Mouse (Mus musculus) heart, postnatal 0 days (tissue): ENCODE results near the gene Shisa2. TPM values are rescaled to one million over a fixed set of nuclear protein-coding genes. Genes with fewer than 3 reads are reported as not detected.

Source experiments
- ATAC-seq: fragments of 200-750 bp; cut with Nextera tagmentation; 2 replicates; pipeline ENCODE4 v1.8.0; 2017; ENCODE audit warnings: low read depth, moderate number of reproducible peaks, moderate library complexity; ENCODE audit not compliant: insufficient read depth
- DNase-seq: peaks from one replicate; pipeline ENCODE4 v3.0.0-alpha.2; 2016; ENCODE audit warnings: low spot score
- H3K27ac ChIP-seq: fragments of 300-500 bp; sonication (generic); 2 replicates; pipeline ENCODE4 v1.5.1; 2014; ENCODE audit warnings: low read depth, mild to moderate bottlenecking
- H3K27me3 ChIP-seq: fragments of 300-500 bp; sonication (generic); 2 replicates; pipeline ENCODE4 v1.6.1; 2014; ENCODE audit warnings: low read length, mixed read lengths; ENCODE audit not compliant: control insufficient read depth, insufficient read depth
- H3K36me3 ChIP-seq: fragments of 300-500 bp; sonication (generic); replicated peaks from 2 replicates; pipeline ENCODE4 v1.6.1; 2014; ENCODE audit warnings: low read length, mixed read lengths; ENCODE audit not compliant: control insufficient read depth, insufficient read depth
- H3K4me1 ChIP-seq: fragments of 300-500 bp; sonication (generic); 2 replicates; pipeline ENCODE4 v1.6.1; 2014; ENCODE audit warnings: antibody characterized with exemption; ENCODE audit not compliant: control insufficient read depth, insufficient read depth
- H3K4me2 ChIP-seq: fragments of 300-500 bp; sonication (generic); 2 replicates; pipeline ENCODE4 v1.6.1; 2014; ENCODE audit warnings: low read depth, mild to moderate bottlenecking, low read length, moderate library complexity
- H3K4me3 ChIP-seq: fragments of 300-500 bp; sonication (generic); 2 replicates; pipeline ENCODE4 v1.5.1; 2014; ENCODE audit warnings: low read depth, low read length
- H3K9ac ChIP-seq: fragments of 300-500 bp; sonication (generic); replicated peaks from 2 replicates; pipeline ENCODE4 v1.6.1; 2014; ENCODE audit warnings: low read depth, low read length, mixed read lengths
- H3K9me3 ChIP-seq: fragments of 300-500 bp; sonication (generic); replicated peaks from 2 replicates; pipeline ENCODE4 v1.6.1; 2016; ENCODE audit warnings: low read length; ENCODE audit not compliant: control insufficient read depth
- CTCF ChIP-seq: IDR thresholded peaks from 2 replicates; pipeline ENCODE4 v1.5.1; 2016; ENCODE audit warnings: antibody characterized with exemption, control low read depth, low read depth
- EP300 ChIP-seq: IDR thresholded peaks from 2 replicates; pipeline ENCODE4 v1.6.1; 2016; ENCODE audit warnings: antibody characterized with exemption, low read depth
- WGBS: fragments of 180-500 bp; shearing (Covaris S2); extraction: QIAGEN DNeasy Blood & Tissue Kit; methylation state at CpG from one replicate; pipeline ENCODE4 v1.1.7; 2014; 5-methylcytosine and 5-hydroxymethylcytosine counted together
- polyA plus RNA-seq: library from polyadenylated mRNA; unstranded; fragments of >200 nt; fragmentation: Nextera tagmentation; extraction: Ambion mirVana; gene quantifications from 2 replicates; pipeline ENCODE4 v1.2.1, GENCODE M21; 2015
- total RNA-seq: library from RNA; depleted of rRNA; stranded (reverse); fragments of >200 nt; gene quantifications from 2 replicates; pipeline ENCODE4 v1.2.3, GENCODE M21; 2014; ENCODE audit warnings: low replicate concordance; rRNA removed

The Shisa2 gene
- total and polyA plus RNA-seq, 2 experiments from 2014 or later, result 1.8 to 11.1 TPM

GRCm38 (mm10) chr14:59656591-59656990, 31.5 kb downstream of the Shisa2 start:
- H3K4me3 ChIP-seq, result no peak overlapping the region
- H3K4me2 ChIP-seq, result no peak overlapping the region
- H3K9ac ChIP-seq, result no peak overlapping the region
- TF ChIP-seq EP300, result no peak
- TF ChIP-seq CTCF, result no peak
- no peak for ATAC-seq
- H3K4me1 ChIP-seq, result no peaks in the 10 kb centered on the region
- H3K36me3 ChIP-seq, result no peaks in the 10 kb centered on the region
- H3K27me3 ChIP-seq, result no peaks in the 10 kb centered on the region
- no peak overlapping the region for H3K27ac ChIP-seq
- 54% methylated on average over 6 of the region's 6 CpGs for WGBS
- H3K9me3 ChIP-seq, result no peaks in the 10 kb centered on the region
- DNase-seq, result no peak

- DNase-seq (no peak), ATAC-seq (no peak)
- Histone ChIP-seq H3K27me3 (no peaks in the 10 kb centered on the region), H3K4me2 (no peak overlapping the region), H3K27ac (no peak overlapping the region), H3K4me1 (no peaks in the 10 kb centered on the region), H3K4me3 (no peak overlapping the region), H3K36me3 (no peaks in the 10 kb centered on the region), H3K9me3 (no peaks in the 10 kb centered on the region), H3K9ac (no peak overlapping the region)
- 81% methylated on average over 1 of the region's 1 CpGs for WGBS
- no peak for TF ChIP-seq EP300
- TF ChIP-seq CTCF, result no peak
Measured at GRCm38 (mm10) chr14:59657098-59657497, 32.0 kb downstream of the Shisa2 start.

DNA sequence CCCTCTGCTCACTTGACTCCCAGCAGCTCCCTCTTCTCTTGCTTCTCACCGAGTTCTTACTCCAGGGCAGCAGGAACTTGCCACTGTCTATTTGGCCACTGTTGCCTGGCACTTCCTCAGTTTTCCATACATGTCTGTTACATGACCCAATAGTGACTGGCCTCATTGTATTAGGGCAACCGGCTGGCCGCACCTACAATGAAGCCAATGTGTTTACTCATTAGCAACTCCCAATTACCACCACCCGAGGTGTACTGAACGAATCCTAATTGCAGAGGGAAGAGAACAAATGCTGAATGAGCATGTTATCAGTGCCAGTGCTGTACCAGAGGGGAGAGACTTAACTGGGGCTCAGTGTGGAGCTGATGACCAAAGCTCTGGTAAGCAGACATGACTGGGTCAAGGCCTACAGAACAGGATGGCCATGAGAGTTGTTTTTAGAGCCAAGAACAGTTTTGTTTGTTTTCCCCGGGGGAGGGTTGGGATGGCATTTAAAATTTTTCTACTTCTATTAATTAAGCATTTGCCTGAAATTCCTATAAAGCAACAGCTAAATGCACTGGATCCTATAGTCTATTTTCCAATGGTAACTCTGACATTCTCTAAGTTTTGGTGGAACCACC, 47.9 kb downstream of the Shisa2 start:
- WGBS, result 83% methylated on average over 6 of the region's 6 CpGs
- Histone ChIP-seq H3K4me1 (no peaks in the 10 kb centered on the region), H3K4me3 (no peak overlapping the region), H3K4me2 (no peak overlapping the region), H3K9ac (no peak overlapping the region), H3K9me3 (no peaks in the 10 kb centered on the region), H3K27ac (no peak overlapping the region), H3K27me3 (no peaks in the 10 kb centered on the region), H3K36me3 (no peaks in the 10 kb centered on the region)
- TF ChIP-seq CTCF, result no peak
- TF ChIP-seq EP300, result no peak
- no peak for ATAC-seq
- DNase-seq, result no peak

GRCm38 (mm10) chr14:59674556-59674955, 49.4 kb downstream of the Shisa2 start:
- Histone ChIP-seq H3K9me3 (no peaks in the 10 kb centered on the region), H3K4me2 (no peak overlapping the region), H3K36me3 (no peaks in the 10 kb centered on the region), H3K27me3 (no peaks in the 10 kb centered on the region), H3K4me1 (no peaks in the 10 kb centered on the region), H3K9ac (no peak overlapping the region), H3K4me3 (no peak overlapping the region), H3K27ac (no peak overlapping the region)
- no peak for TF ChIP-seq EP300
- no peak for TF ChIP-seq CTCF
- ATAC-seq (no peak), DNase-seq (no peak)
- WGBS, result 37% methylated on average over 8 of the region's 8 CpGs

GRCm38 (mm10) chr14:59675330-59675729, 50.2 kb downstream of the Shisa2 start:
- no peaks in the 10 kb centered on the region for H3K36me3 ChIP-seq
- no peak for DNase-seq
- H3K9ac ChIP-seq, result no peak overlapping the region
- no peaks in the 10 kb centered on the region for H3K27me3 ChIP-seq
- WGBS, result 66% methylated on average over 4 of the region's 4 CpGs
- no peak overlapping the region for H3K27ac ChIP-seq
- no peaks in the 10 kb centered on the region for H3K4me1 ChIP-seq
- H3K4me2 ChIP-seq, result no peak overlapping the region
- no peak for ATAC-seq
- H3K9me3 ChIP-seq, result no peaks in the 10 kb centered on the region
- no peak for TF ChIP-seq CTCF
- H3K4me3 ChIP-seq, result no peak overlapping the region

- TF ChIP-seq CTCF, result no peak
- TF ChIP-seq EP300, result no peak
- no peak overlapping the region for H3K27ac ChIP-seq
Measured at GRCm38 (mm10) chr14:59677598-59678003, 52.5 kb downstream of the Shisa2 start.

More at GRCm38 (mm10) chr14:59677598-59678003, 52.5 kb downstream of the Shisa2 start:
- H3K27me3 ChIP-seq, result no peaks in the 10 kb centered on the region
- no peaks in the 10 kb centered on the region for H3K9me3 ChIP-seq
- H3K36me3 ChIP-seq, result no peaks in the 10 kb centered on the region
- WGBS, result 49% methylated on average over 7 of the region's 7 CpGs
- ATAC-seq (no peak), DNase-seq (no peak)
- H3K9ac ChIP-seq, result no peak overlapping the region
- H3K4me3 ChIP-seq, result no peak overlapping the region
- no peak overlapping the region for H3K4me2 ChIP-seq
- H3K4me1 ChIP-seq, result no peaks in the 10 kb centered on the region

Other genes with a start within 250 kb of the Shisa2 start
- 0.46 TPM in 1 of 2 replicates, not detected in the other for gene Phf11c, start 229.9 kb upstream of the Shisa2 start, total RNA-seq
- gene Phf11c, start 229.9 kb upstream of the Shisa2 start, polyA plus RNA-seq, result 0.15 and 0.18 TPM in 2 replicates
- gene Setdb2, start 184.4 kb upstream of the Shisa2 start, total RNA-seq, result 0.23 and 3.7 TPM in 2 replicates
- gene Setdb2, start 184.4 kb upstream of the Shisa2 start, polyA plus RNA-seq, result 4.7 and 4.9 TPM in 2 replicates
- 7.1 and 12.3 TPM in 2 replicates for gene Cab39l, start 184.3 kb upstream of the Shisa2 start, total RNA-seq
- 12.9 and 15.0 TPM in 2 replicates for gene Cab39l, start 184.3 kb upstream of the Shisa2 start, polyA plus RNA-seq
- gene Cdadc1, start 27.3 kb upstream of the Shisa2 start, total RNA-seq, result 3.7 and 5.3 TPM in 2 replicates
- 30.9 and 32.3 TPM in 2 replicates for gene Cdadc1, start 27.3 kb upstream of the Shisa2 start, polyA plus RNA-seq